Mouse (Mus musculus): ENCODE measurements at regions not wholly inside any gene's neighbourhood (a gene's known extent, or its start where the extent isn't known, plus 50 kb on each side); places are given as distances from the start of the nearest gene placed in this dataset.

DNA sequence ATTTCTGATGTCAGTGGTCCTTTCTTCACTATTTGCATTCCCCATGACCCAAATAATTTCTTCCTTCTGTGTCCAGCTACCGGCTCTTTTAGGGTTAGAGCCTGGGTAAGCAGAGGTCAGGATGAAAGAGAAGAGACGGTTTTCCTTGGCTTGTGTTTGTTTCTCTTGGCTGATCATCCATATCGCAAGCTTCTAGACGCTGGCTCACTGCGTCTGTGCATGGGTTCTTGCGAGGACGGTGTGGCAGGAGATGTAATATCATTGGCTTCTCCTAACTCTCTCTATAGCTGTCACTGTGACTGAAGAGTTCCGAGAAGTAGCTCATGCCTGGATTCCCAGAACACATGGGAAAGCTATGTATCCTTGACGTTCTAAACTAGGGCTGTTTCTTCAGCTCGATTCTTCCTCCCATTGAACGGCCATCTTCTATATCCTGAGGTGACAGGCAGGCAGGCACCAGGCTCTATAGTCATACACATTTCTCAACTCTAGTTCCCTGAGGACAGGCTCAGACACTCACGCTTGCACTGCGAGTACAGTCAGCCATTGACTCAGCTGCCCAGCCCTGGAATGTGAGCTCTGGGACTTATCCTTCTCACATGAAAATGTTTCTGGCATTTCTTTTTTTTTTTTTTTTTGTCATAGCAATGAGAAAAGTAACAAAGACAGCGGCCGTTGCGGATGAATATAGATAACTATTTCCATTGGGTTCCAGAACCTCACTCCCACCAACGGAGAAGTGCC, 85.0 kb downstream of the Bach1 start:
- CTCF ChIA-PET, result interaction anchor here (0.7 to 1.9 kb wide), 3 partner anchors 9 to 192 kb away, joined by 4 to 8 read pairs (median 5); no protein-coding TSS in a partner anchor
- POLR2A ChIA-PET, result interaction anchor here in 2 of 4 experiments (0.5 to 1.5 kb wide), 4 partner anchors 11 to 85 kb away, joined by 3 to 11 read pairs (median 4); partner anchors contain the start of gene Bach1 (in 1 of the 2)

DNA sequence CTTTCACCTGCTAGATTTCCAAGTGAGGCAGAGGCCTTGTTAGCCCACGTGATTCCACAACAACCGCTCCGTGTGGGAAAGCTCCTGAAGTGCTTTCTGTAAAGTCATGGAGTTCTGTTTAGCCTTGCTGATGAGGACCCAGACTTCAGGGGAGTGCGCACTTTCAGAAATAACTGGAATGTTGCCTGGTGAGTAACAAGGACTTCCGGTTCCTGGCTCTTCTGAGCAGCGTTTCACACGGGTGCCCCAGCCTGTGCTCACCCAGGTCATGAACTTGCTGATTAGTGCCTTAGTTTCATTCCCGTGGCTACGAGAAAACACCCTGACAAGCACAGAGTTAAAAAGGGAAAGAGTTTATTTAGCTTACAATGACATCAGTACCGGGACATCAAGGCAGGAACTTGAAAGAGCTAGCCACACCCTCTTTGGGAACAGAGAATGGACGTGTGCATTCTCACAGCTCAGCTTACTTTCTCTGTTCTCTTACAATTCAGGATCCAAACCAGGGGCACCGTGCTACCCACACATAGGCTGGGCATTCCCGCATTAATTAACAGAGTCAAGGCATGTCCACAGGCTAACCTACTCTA, 85.8 kb downstream of the Bach1 start:
- POLR2A ChIA-PET, result interaction anchor here in 2 of 4 experiments (0.7 to 1.5 kb wide), 3 partner anchors 12 to 86 kb away, joined by 3 to 11 read pairs (median 6); partner anchors contain the start of gene Bach1 (in 1 of the 2)
- CTCF ChIA-PET, result interaction anchor here in 3 of 4 experiments (1.0 to 1.6 kb wide), 2 partner anchors 10 kb away, joined by 3 to 8 read pairs (median 4); no protein-coding TSS in a partner anchor

- CTCF ChIA-PET, result interaction anchor here in 1 of 4 experiments (0.6 kb wide), 1 partner anchor 12 kb away, joined by 3 read pairs; no protein-coding TSS in a partner anchor
Observed at GRCm38 (mm10) chr16:87789539-87789938, 90.8 kb downstream of the Bach1 start.

DNA sequence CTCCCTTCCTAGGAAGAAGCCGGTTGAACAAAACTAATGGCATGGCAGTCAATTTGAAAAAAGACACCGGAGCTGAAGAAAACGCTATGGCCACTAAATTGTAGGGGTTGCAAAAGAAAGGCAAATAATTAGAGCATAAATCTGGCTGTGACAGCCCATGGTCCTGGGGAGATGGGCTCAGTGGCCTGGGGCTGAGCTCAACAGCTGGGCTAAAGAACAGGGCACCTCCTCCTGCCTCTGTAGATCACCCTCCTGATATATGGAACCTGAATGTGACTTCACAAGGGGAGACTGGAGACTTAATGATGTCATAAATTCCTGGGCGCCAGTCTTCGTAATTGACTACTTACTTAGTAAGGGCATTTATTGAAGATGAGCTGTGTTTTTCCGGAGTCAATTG, 91.2 kb downstream of the Bach1 start:
- ChIA-PET POLR2A (interaction anchor here in 1 of 4 experiments (0.7 kb wide), 1 partner anchor 91 kb away, joined by 3 read pairs; the partner anchor contains the start of gene Bach1), CTCF (no interaction called here)

More at GRCm38 (mm10) chr16:87789539-87789938, 90.8 kb downstream of the Bach1 start:
- POLR2A ChIA-PET, result interaction anchor here in 1 of 4 experiments (0.7 kb wide), 1 partner anchor 91 kb away, joined by 3 read pairs; the partner anchor contains the start of gene Bach1

- CTCF ChIA-PET, result no interaction called here
- POLR2A ChIA-PET, result interaction anchor here in 1 of 4 experiments (1.5 kb wide), 1 partner anchor 98 kb away, joined by 3 read pairs; the partner anchor contains the start of gene Bach1
Observed at GRCm38 (mm10) chr16:87796514-87797248, 97.9 kb downstream of the Bach1 start.

GRCm38 (mm10) chr16:87802317-87802716, 103.6 kb downstream of the Bach1 start:
- POLR2A ChIA-PET, result no interaction called here
- CTCF ChIA-PET, result no interaction called here

GRCm38 (mm10) chr16:87817590-87817989, 118.8 kb downstream of the Bach1 start:
- POLR2A ChIA-PET, result no interaction called here
- CTCF ChIA-PET, result no interaction called here

GRCm38 (mm10) chr16:87834296-87834695, 135.6 kb downstream of the Bach1 start:
- POLR2A ChIA-PET, result no interaction called here
- CTCF ChIA-PET, result no interaction called here

DNA sequence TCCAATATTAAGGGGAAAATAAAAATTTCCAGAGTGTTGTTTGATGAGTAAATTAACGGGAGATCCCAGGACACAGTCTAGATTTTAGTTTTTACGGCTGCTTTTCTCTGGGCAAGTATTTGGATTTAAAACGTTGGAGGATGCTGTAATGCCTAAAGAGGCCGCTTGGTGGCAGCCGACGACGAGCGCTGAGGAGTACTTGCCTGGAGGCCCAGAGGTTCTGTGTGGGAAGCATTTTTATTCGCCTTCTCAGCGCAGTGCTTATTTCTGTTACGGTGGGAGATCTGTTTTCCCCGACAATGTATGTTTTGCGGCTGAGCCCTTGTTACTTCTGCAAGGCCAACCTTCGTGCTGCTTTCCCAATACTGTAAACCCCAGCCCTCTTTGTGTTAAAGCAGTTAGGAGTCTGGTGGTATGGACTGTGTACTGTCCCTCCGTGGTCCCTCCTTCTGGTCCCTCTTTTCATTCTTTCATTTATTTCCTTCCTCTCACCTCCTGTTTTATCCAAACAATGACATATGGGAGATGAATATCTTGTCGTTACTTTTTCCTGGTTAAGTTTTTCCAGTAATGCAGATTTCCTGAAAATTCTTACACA, 142.3 kb downstream of the Bach1 start:
- CTCF ChIA-PET, result no interaction called here
- POLR2A ChIA-PET, result interaction anchor here in 1 of 4 experiments (0.7 kb wide), 1 partner anchor 83 kb away, joined by 3 read pairs; no protein-coding TSS in a partner anchor
